Mouse (Mus musculus) heart, postnatal 0 days (tissue): Measurements from ENCODE around the gene Trpm4. TPM values are rescaled to one million over a fixed set of nuclear protein-coding genes. Genes with fewer than 3 reads are reported as not detected.

Experiments used
- ATAC-seq: fragments of 200-750 bp; cut with Nextera tagmentation; 2 replicates; pipeline ENCODE4 v1.8.0; 2017; ENCODE audit warnings: low read depth, moderate number of reproducible peaks, moderate library complexity; ENCODE audit not compliant: insufficient read depth
- DNase-seq: peaks from one replicate; pipeline ENCODE4 v3.0.0-alpha.2; 2016; ENCODE audit warnings: low spot score
- H3K27ac ChIP-seq: fragments of 300-500 bp; sonication (generic); 2 replicates; pipeline ENCODE4 v1.5.1; 2014; ENCODE audit warnings: low read depth, mild to moderate bottlenecking
- H3K27me3 ChIP-seq: fragments of 300-500 bp; sonication (generic); 2 replicates; pipeline ENCODE4 v1.6.1; 2014; ENCODE audit warnings: low read length, mixed read lengths; ENCODE audit not compliant: control insufficient read depth, insufficient read depth
- H3K36me3 ChIP-seq: fragments of 300-500 bp; sonication (generic); replicated peaks from 2 replicates; pipeline ENCODE4 v1.6.1; 2014; ENCODE audit warnings: low read length, mixed read lengths; ENCODE audit not compliant: control insufficient read depth, insufficient read depth
- H3K4me1 ChIP-seq: fragments of 300-500 bp; sonication (generic); 2 replicates; pipeline ENCODE4 v1.6.1; 2014; ENCODE audit warnings: antibody characterized with exemption; ENCODE audit not compliant: control insufficient read depth, insufficient read depth
- H3K4me2 ChIP-seq: fragments of 300-500 bp; sonication (generic); 2 replicates; pipeline ENCODE4 v1.6.1; 2014; ENCODE audit warnings: low read depth, mild to moderate bottlenecking, low read length, moderate library complexity
- H3K4me3 ChIP-seq: fragments of 300-500 bp; sonication (generic); 2 replicates; pipeline ENCODE4 v1.5.1; 2014; ENCODE audit warnings: low read depth, low read length
- H3K9ac ChIP-seq: fragments of 300-500 bp; sonication (generic); replicated peaks from 2 replicates; pipeline ENCODE4 v1.6.1; 2014; ENCODE audit warnings: low read depth, low read length, mixed read lengths
- H3K9me3 ChIP-seq: fragments of 300-500 bp; sonication (generic); replicated peaks from 2 replicates; pipeline ENCODE4 v1.6.1; 2016; ENCODE audit warnings: low read length; ENCODE audit not compliant: control insufficient read depth
- CTCF ChIP-seq: IDR thresholded peaks from 2 replicates; pipeline ENCODE4 v1.5.1; 2016; ENCODE audit warnings: antibody characterized with exemption, control low read depth, low read depth
- EP300 ChIP-seq: IDR thresholded peaks from 2 replicates; pipeline ENCODE4 v1.6.1; 2016; ENCODE audit warnings: antibody characterized with exemption, low read depth
- WGBS: fragments of 180-500 bp; shearing (Covaris S2); extraction: QIAGEN DNeasy Blood & Tissue Kit; methylation state at CpG from one replicate; pipeline ENCODE4 v1.1.7; 2014; 5-methylcytosine and 5-hydroxymethylcytosine counted together
- polyA plus RNA-seq: library from polyadenylated mRNA; unstranded; fragments of >200 nt; fragmentation: Nextera tagmentation; extraction: Ambion mirVana; gene quantifications from 2 replicates; pipeline ENCODE4 v1.2.1, GENCODE M21; 2015
- total RNA-seq: library from RNA; depleted of rRNA; stranded (reverse); fragments of >200 nt; gene quantifications from 2 replicates; pipeline ENCODE4 v1.2.3, GENCODE M21; 2014; ENCODE audit warnings: low replicate concordance

Trpm4 gene
- total and polyA plus RNA-seq, 2 experiments from 2014 or later, result 14.2 to 44.0 TPM

GRCm38 (mm10) chr7:45369836-45370474, 36.4 kb upstream of the Trpm4 start:
- peaks cover 27% of the 10 kb centered on the region for H3K4me1 ChIP-seq
- H3K4me2 ChIP-seq, result peak overlapping the region; percentile 88
- peaks cover 24% of the 10 kb centered on the region for H3K36me3 ChIP-seq
- H3K27me3 ChIP-seq, result peaks cover 35% of the 10 kb centered on the region
- H3K4me3 ChIP-seq, result peak overlapping the region; percentile 51
- H3K9ac ChIP-seq, result 0 out of 2 replicates have a peak overlapping the region, but pooled peaks have one; percentile 2
- H3K9me3 ChIP-seq, result no peaks in the 10 kb centered on the region
- ATAC-seq, result no peak
- peak; percentile 11 for DNase-seq
- 7% methylated on average over 52 of the region's 52 CpGs for WGBS
- no peak for TF ChIP-seq CTCF
- no peak for TF ChIP-seq EP300
- H3K27ac ChIP-seq, result no peak overlapping the region

- H3K9me3 ChIP-seq, result no peaks in the 10 kb centered on the region
- peaks cover 42% of the 10 kb centered on the region for H3K27me3 ChIP-seq
- ATAC-seq, result no peak
- H3K27ac ChIP-seq, result no peak overlapping the region
- H3K4me2 ChIP-seq, result 0 out of 2 replicates have a peak overlapping the region, but pooled peaks have one; percentile 88
- TF ChIP-seq EP300, result no peak
- TF ChIP-seq CTCF, result no peak
- no peak overlapping the region for H3K9ac ChIP-seq
- peaks cover 27% of the 10 kb centered on the region for H3K4me1 ChIP-seq
- no peak overlapping the region for H3K4me3 ChIP-seq
- H3K36me3 ChIP-seq, result peaks cover 18% of the 10 kb centered on the region
- no peak for DNase-seq
- WGBS, result 77% methylated on average over 16 of the region's 16 CpGs
Observed at GRCm38 (mm10) chr7:45369022-45369745, 35.6 kb upstream of the Trpm4 start.

DNA sequence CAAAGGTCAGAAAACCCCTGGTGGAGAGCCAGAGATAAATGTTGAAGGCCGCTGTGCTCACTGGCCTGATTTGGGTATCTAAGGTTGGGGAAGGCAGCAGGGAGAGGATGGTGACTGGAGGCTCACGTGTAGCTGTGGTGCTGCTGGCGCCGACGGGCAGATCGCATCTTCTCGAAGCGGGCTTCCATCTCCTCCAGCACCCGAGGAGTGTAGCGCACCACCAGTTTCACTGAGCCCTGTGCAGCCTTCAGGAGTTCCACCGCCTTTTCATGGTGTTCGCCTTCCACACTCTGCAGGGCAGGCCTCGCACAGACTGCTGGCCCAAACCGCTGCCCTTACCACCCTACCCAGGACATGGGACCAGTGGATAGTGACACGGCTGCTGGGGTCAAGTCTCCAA, 34.6 kb upstream of the Trpm4 start:
- no peak for ATAC-seq
- H3K4me3 ChIP-seq, result no peak overlapping the region
- peaks cover 52% of the 10 kb centered on the region for H3K27me3 ChIP-seq
- no peak overlapping the region for H3K27ac ChIP-seq
- no peaks in the 10 kb centered on the region for H3K9me3 ChIP-seq
- DNase-seq, result no peak
- no peak overlapping the region for H3K9ac ChIP-seq
- WGBS, result 87% methylated on average over 15 of the region's 15 CpGs
- no peak for TF ChIP-seq CTCF
- TF ChIP-seq EP300, result no peak
- H3K36me3 ChIP-seq, result peaks cover 8% of the 10 kb centered on the region; the same call in 1 of the 2 replicates
- no peak overlapping the region for H3K4me2 ChIP-seq
- H3K4me1 ChIP-seq, result peaks cover 27% of the 10 kb centered on the region

DNA sequence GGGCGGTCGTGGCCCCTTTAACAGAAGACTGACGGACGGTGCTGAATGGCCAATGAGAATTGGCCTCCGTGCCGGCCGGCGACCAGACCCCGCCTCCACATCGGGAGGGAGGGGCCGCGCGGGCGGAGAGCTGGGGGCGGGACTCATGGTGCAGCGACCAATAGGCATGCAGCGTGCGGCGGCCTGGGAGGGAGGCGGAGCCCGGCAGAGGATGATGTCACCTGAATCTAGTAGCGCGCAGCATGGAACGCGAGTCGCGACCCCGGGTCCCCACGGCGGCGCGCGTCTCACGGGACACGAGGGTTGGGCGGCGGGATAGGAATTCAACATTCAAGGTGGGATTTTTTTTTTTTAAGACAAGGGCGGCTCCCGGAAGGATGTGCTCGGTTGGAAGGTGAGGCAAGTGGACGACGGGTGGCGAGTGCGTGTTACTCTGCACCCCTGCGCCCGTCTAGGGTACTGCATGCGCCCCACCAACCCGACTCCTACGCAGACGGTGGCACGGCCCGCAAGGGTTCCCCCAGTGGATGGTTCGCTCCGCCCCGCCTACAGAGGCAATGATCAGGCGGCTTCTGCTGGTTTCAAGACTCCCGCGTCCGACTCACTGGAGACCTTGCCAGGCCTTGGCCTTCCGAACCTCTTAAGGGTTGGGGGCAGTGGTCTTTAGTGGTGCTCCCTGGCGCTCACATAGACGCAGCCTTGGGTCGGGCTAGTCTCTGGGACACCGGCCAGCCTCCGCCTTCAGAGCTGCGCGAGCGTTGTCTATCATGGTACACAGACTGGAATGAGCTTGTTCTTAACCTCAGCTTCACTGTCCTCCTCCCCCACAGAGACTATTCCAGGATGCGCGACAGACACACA, 33.7 kb upstream of the Trpm4 start:
- Histone ChIP-seq H3K27me3 (peaks cover 62% of the 10 kb centered on the region), H3K36me3 (no peaks in the 10 kb centered on the region), H3K9ac (peak overlapping the region; percentile 38), H3K4me2 (peak overlapping the region; percentile 97), H3K4me1 (peaks cover 27% of the 10 kb centered on the region), H3K27ac (peak overlapping the region; percentile 37; the same call in 1 of the 2 replicates), H3K9me3 (no peaks in the 10 kb centered on the region), H3K4me3 (peak overlapping the region; percentile 57)
- peak; percentile 93 for ATAC-seq
- no peak for TF ChIP-seq EP300
- TF ChIP-seq CTCF, result peak; percentile 50
- WGBS, result under 1% methylated on average over 69 of the region's 70 CpGs
- peak; percentile 95 for DNase-seq

DNA sequence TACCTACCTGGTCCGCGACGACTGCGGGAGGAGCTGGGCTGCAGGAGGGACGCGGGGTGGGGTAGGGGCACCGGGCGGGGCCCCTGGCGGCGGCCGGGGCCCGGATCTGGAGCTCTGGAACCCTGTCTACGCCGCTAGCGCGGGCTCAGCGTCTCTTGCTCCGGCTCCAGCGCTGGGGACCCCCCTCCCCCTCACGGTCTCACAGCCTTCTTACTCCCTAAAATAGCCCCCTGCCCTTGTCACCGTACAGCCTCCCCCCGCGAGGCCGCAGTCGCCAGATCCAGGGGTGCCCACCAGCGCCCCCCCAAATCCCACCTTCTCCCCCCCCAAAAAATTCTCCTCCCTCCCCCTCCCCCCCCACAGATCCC, 33.1 kb upstream of the Trpm4 start, which contains the start of gene Ppfia3:
Gene Ppfia3 (minus strand): TSS at position 368 of the 368 bp plus-strand sequence.
- peaks cover 30% of the 10 kb centered on the region for H3K4me1 ChIP-seq
- DNase-seq (no peak), ATAC-seq (no peak)
- H3K27ac ChIP-seq, result peak within 1 kb of the TSS; percentile 37; the same call in 1 of the 2 replicates
- peaks cover 68% of the 10 kb centered on the region for H3K27me3 ChIP-seq
- H3K9me3 ChIP-seq, result no peaks in the 10 kb centered on the region
- WGBS, result 2% methylated on average over 17 of the region's 26 CpGs
- peak within 1 kb of the TSS; percentile 57 for H3K4me3 ChIP-seq
- H3K36me3 ChIP-seq, result no peaks in the 10 kb centered on the region
- H3K9ac ChIP-seq, result peak within 1 kb of the TSS; percentile 38
- peak within 1 kb of the TSS; percentile 97 for H3K4me2 ChIP-seq
- TF ChIP-seq EP300 (no peak), CTCF (no peak)
